Mouse (Mus musculus) G1E-ER4 (cell line): ENCODE data around the gene Pcbp1. TPM values are rescaled to one million over a fixed set of nuclear protein-coding genes. Genes with fewer than 3 reads are reported as not detected.
A peak's percentile ranks its signal among the peaks of the same experiment; 100 is the strongest.

Source experiments
- GATA1 ChIP-seq: IDR thresholded peaks from one replicate; pipeline ENCODE4 v1.8.0; 2012; ENCODE audit warnings: low read length, inconsistent platforms
- polyA plus RNA-seq: library from polyadenylated mRNA; stranded (reverse); fragments of >175 nt; gene quantifications from 2 replicates; pipeline ENCODE4 v1.2.3, GENCODE M21; 2012

The Pcbp1 gene
- polyA plus RNA-seq, 1 experiment = 1,658 TPM

DNA sequence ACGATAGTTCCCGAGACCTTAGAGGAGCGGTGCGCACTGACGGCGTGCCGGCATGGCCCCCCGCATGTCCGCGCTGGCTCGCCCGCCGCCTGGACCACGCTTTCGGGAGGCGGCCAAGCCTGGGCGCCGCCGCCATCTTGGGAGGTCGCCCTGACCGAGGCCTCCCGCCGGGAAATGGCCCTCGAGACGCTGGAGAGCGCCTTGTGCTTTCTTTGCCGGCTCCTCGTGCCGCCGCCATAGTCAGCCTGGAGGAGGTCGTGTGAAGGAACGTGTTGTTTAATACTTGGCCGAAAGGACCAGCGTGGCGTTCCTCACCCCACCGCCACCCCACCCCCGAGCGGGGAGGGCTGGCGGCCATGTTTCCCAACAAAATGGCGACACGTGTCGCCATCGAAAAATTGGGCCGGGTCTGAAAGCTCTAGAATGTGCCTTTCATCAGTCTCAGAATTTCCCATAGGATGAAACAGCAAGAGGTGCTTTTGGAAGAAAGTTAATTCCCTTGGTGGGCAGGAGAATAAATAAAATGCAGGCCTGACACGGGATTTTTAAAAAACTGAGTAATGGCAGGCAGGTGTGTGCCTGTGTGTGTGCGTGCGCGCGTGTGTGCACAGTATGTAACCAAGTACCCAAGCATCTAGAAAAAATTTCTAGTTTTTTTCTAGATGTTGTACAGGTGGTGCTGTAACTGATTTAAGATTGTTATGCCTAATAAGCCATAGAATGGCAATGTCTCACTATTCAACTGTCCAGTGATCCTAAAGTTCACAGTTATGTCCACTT is 1.0 kb upstream of the Pcbp1 start:
- TF ChIP-seq GATA1 = no peak

DNA sequence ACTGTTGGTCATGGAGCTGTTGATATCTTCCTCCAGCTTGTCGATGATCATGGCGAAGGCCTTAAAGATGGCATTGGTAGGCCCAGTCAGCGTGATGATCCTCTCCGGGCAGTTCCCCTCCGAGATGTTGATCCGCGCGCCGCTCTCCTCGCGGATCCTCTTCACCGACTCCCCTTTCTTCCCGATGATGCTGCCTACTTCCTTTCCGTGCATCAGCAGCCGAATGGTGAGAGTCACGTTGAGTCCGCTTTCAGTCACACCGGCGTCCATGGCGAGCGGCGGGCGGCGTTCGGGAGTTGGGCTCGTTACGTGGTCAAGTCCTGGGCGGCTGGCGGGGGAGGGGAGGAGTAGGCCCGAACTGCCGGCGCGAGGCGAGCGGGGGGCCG is 482 bp downstream of the Pcbp1 start:
- TF ChIP-seq GATA1 = no peak

DNA sequence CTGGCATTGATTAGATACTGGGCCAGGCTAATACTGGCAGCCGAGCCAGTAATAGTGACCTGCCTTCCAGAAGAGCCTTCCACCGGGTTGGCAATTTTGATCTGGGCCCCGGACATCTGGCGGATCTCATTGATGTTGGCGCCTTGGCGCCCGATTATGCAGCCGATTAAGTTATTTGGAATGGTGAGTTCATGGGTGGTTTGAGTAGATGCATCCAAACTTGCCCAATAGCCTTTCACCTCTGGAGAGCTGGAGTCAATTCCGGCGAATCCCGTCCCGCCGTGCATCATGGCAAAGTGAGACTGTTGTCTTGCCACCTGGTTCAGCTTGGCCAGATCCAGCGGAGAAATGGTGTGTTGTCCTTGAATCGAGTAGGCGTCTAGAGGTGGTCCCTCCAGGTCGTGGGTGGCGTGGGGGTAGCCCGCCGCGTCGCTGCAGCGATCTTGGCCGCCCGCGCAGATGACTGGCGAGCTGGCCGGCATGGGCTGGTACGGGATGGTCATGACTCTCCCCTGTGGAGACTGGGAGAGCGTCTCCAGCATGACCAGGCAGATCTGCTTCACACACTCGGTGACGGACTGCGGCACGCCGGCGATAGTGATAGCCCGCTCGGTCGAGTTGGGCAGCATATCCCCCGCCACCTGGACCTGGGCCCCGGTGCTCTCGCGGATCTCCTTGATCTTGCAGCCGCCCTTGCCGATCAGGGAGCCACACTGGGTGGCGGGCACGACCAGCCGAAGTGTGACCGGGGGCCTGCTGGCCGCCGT is 1.1 kb downstream of the Pcbp1 start:
- no peak for TF ChIP-seq GATA1

DNA sequence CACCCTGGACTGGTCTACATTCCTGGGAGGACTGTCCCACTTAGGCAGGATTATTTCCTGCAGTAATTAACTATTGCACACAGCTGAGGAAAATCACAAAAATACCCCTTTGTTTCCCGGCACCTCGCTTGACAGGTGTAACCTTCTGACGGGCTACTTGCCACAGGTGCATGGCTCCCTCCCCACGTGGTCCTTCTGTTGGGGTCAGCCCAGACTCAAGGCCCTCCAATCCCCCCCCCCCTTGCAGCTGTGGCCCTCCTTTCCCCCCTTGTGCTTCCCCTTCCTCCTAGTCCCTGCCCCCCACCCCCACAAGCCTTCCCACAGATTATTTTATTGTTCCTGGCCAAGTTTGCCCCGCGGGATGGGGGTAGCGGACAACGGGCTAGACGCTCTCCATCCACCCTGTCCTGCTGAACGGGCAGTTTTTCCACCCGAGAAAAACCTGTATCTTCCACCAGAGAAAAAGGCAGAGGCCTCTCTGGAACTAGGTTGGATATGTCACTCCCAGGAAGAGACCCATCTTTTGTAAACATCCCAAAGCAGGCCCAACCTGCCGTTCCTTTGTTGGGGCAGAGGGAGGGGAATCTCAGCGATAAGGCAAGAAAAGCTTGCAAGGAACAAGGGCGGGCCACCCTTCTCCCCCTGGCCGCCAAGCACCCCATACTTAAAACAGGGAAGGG is 2.2 kb downstream of the Pcbp1 start:
- TF ChIP-seq GATA1 = no peak

DNA sequence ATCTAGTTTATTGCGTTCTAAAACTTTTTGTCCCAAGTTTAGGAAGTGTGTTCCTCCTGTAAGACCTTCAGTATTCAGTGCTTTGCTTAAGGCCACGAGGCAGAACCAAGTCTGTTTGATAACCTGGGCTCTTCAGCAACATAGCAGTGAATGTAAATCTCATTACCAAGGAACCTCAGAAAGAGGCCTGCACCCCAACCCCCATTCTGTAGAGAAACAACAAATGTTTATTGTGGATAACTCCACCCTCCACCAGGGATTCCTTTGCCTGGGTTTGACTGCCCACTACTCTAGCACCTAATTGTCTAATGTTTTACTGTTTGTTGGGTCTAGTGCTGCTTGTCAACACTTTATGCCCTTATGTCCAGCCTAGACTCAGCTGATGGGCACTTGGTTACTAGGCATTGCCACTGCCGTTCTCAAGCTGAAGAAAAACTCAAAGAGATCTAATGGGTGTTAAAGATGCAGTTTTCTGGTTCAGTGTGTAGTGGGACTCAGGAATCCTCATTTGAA is 2.8 kb downstream of the Pcbp1 start:
- no peak for TF ChIP-seq GATA1

DNA sequence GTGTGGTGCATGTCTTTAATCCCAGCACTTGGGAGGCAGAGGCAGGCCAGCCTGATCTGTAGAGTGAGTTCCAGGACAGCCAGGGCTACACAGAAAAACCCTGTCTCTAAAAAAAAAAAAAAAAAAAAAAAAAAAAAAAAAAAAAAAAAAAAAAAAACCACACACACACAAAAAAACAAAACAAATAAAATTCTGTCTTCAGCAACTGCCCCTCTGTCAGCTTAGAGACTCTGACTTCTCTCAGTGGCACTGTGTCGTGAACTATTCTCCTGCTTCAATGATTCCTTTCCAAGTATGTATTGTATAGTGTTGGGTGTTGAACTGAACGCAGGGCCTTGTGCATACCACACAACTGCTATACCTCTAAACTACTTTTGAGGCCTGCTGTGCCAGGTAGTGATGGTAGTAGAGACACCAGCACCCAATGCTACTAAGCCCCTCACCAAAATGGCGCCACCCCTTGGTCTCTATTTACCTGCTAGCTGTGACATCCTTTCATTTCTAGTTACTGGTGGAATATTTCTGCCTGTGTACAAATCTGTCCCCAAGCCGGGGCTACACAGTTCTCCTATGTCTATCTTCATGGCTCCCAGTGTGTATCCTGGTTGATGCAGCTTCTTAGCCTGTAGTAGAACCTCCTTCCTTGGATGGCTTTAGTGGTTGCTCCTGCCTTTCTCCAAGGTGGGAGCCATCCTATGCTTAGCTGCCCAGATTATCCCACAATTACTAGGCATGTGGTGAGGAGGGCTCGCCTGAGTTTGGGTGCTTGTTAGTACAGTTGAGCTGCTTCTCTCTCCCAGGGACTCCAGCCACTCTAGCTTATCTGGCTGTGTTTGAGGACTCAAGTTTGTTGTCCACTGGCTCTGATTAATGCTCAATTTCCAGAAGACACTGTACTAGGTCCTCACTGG is 3.9 kb downstream of the Pcbp1 start:
- TF ChIP-seq GATA1 = no peak

DNA sequence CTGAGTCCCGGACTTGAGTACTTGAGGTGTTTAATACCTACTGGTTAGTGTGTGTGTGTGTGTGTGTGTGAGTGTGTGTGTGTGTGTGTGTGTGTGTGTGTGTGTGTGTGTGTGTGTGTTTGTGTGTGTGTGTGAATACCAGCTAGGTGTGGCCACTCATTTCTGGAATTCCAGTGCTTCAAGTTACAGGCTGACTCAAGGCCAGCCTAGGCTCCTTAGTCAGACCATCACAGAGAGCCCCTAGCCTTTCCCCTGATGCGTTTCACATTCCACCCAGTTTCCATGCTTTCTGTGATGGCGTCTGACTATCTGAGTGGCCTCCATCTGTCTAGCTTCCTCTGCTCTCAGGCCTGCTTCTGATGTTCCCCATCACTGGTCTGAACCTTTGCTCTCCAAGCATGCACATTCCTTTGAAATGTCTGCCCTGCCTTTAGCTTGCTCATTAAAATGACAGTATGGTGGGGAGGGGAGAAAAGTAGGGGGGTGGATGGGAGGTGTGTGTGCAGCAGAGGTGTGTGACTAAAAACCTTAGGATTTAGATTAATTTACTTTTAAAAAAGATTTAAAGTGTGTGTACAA is 6.3 kb downstream of the Pcbp1 start:
- TF ChIP-seq GATA1 = no peak

DNA sequence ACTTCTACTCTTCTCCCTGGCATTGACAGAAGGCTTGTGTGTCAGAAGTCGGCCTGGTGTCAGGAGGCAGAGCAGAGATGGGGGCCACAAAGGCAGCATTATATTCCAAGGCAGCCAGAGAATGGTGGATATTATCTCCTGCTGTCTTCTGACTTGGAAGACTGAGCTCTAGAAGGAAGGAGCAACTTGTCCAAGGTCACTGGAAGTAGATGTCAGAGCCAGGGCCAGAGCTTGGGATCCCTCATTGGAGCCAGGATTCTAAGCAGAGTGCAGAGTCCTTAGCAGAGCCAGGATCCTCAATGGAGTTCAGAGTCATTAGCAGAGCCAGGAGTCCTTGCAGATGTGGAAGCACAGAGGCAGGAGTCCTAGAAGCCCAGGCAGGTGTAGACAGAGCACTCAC is 10.1 kb downstream of the Pcbp1 start:
- no peak for TF ChIP-seq GATA1

DNA sequence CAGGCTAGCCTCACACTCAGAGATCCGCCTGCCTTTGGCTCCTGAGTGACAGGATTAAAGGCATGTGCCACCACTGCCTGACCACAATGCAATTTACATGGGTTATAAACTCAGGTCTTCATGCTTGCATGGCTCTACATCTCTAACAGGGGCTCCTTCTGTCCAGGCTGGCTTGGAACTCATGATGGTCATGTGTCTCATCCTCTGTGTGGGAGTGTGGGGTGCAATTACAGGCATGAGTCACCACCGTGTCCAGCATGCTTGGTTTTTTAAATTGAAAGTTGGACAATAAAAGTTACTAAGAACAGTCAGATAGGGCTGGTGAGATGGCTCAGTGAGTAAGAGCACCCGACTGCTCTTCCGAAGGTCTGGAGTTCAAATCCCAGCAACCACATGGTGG is 12.8 kb downstream of the Pcbp1 start:
- no peak for TF ChIP-seq GATA1

DNA sequence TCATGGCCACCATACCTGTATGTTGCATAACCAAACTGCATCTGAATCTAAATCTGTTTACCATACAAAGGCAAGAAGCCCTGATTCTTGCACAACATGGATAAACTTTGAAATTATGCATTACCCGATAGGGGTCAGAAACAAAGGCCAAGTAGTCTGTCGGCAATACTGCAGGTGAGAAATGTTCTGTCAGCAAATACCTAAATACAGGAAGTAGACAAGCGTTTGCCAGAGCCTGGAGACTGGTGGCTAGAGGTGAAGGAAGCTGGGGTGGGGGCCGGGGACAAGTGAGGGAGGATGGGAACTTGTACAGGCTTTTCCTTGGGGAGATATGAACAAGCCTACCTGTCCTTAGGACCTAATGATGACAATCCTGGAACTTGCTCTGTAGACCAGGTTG is 15.1 kb downstream of the Pcbp1 start:
- TF ChIP-seq GATA1 = no peak

DNA sequence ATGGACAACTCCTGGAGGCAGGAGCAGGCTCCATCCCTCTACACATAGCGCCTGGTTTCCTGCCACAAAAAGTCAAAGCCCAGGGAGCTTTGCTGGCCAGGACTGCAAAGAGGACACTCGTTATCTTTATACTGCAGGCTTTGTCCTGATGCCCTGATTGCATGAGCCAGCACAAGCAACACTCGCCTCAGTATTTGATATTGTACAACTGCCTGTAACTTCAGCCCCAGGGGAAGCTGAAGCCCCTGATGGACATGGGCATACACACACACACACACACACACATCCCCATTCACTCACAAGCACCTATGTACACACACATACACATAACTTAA is 16.3 kb downstream of the Pcbp1 start:
- peak; percentile 75 for TF ChIP-seq GATA1

DNA sequence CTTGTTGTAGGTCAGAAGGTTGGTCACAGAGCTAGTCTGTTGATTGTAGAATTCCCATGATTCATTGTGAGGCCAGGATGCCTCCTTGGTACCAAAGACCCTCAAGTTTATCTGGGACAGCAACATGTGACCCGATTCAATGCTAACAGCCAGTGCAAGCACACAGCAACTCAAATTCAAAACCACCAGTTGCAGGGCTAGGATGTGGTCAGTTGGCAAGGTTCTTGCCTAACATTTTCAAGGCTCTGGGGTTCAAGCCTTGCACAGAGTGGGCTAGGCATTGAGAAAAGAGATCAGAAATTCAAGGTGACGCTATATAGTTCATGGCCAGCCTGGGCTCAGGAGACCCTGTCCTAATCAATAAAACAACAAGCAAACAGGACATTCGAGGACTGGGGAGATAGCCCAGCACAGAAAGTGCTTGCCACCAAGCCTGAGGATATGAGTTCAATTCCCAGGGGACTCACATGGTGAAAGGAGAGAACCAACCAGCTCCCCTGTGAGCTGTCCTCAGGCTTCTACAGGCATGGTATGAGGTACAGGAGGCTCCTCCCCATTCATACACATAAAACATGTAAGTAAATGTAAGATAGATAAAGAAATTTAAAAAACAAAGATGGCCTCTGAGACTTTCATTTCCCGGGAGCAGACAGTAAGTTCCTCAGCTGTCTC is 16.8 kb downstream of the Pcbp1 start:
- no peak for TF ChIP-seq GATA1

DNA sequence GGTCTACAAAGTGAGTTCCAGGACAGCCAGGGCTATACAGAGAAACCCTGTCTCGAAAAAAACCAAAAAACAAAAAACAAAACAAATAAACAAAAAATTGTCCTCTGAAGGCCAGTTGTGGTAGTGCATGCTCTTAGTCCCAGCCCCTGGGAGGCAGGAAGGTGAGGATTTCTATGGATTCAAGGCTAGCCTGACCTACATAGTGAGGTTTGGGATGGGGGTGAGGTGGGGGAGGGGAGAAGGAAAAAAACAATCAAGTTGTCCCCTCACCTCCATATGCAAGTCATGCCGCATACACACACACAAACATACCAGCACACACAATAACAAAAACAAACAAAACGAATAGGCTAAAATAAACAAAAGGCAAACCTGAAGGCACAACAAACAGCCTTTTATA is 17.4 kb downstream of the Pcbp1 start:
- TF ChIP-seq GATA1 = no peak

DNA sequence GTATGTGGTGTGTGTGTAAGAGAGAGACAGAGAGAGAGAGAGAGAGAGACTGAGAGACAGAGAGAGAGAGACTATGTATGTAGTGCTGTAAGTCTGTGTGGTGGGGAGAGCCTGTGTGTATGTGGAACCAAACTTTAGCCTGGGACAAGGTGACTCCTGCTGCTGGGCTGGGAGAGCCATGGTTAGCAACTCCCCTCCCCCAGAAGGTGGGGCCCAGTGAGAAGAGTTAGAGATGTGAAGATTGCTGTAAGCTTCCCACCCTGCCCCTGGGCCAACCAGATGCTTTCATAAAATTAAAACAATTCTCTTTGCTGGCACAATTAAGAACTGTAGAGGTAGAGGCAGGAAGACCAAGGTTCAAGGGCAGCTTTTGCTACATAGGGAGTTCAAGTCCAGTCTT is 19.0 kb downstream of the Pcbp1 start:
- no peak for TF ChIP-seq GATA1
